Mouse (Mus musculus) T-cell, adult 66 days (primary cell): ENCODE measurements around the gene Col16a1. TPM values are rescaled to one million over a fixed set of nuclear protein-coding genes. Genes with fewer than 3 reads are reported as not detected.

ENCODE experiments used
- total RNA-seq, 2 experiments: library from RNA; stranded (reverse); gene quantifications; 3 replicates in 1 of 2; 4 replicates in 1 of 2; pipeline ENCODE4 v1.2.4; 2023

Gene Col16a1
- total RNA-seq, result not detected

GRCm38 (mm10) chr4:130047331-130048202 lies at the start of gene Col16a1:
Gene Col16a1, plus strand, starts transcription at chr4:130047840.

GRCm38 (mm10) chr4:130102111-130102651 lies 54.5 kb downstream of the Col16a1 start, which contains the start of gene Pef1:
Gene Pef1, plus strand, starts transcription at chr4:130102558.

GRCm38 (mm10) chr4:130139214-130139492 lies 91.5 kb downstream of the Col16a1 start, which contains the start of gene Hcrtr1:
Gene Hcrtr1, minus strand, starts transcription at chr4:130139359.

Other genes with a start within 250 kb of the Col16a1 start
- gene Ptp4a2, start 236.6 kb upstream of the Col16a1 start, total RNA-seq, result 100 to 1,000 TPM; 310 to 329 TPM
- not detected for gene Spocd1, start 118.6 kb upstream of the Col16a1 start, total RNA-seq
- 1 to 10 TPM; 1.8 to 2.8 TPM for gene Adgrb2, start 63.0 kb upstream of the Col16a1 start, total RNA-seq
- 10 to 100 TPM; 31.2 to 32.0 TPM for gene Pef1, start 54.7 kb downstream of the Col16a1 start, total RNA-seq
- not detected for gene Hcrtr1, start 91.5 kb downstream of the Col16a1 start, total RNA-seq
- not detected for gene Tinagl1, start 127.3 kb downstream of the Col16a1 start, total RNA-seq
- not detected for gene Gm853, start 174.6 kb downstream of the Col16a1 start, total RNA-seq
- under 1 TPM in 1 of 2 experiments, not detected in 1; 0.84 TPM for gene Serinc2, start 231.4 kb downstream of the Col16a1 start, total RNA-seq